Mouse (Mus musculus) G1E (cell line): Measurements from ENCODE around the gene Rab33b.

ENCODE experiments used
- CTCF ChIP-seq: IDR thresholded peaks from 2 replicates; pipeline ENCODE4 v1.5.1; 2012; ENCODE audit warnings: low read depth, low read length, inconsistent platforms, mixed read lengths
- TAL1 ChIP-seq: conservative IDR thresholded peaks from 2 replicates; pipeline ENCODE4 v1.6.1; 2012; ENCODE audit warnings: low read depth, low read length, inconsistent platforms, mixed read lengths

GRCm38 (mm10) chr3:51532282-51532620 is 48.5 kb downstream of the Rab33b start:
- TF ChIP-seq TAL1 (no peak), CTCF (no peak)
